Mouse (Mus musculus): ENCODE results near the gene Cuedc1.
A peak's percentile ranks its signal among the peaks of the same experiment; 100 is the strongest.
"Not testable (repeated sequence)": the region's sequence is repeated elsewhere in the genome, so short reads cannot be mapped to it uniquely, and the experiment has no call there.

Gene Cuedc1

DNA sequence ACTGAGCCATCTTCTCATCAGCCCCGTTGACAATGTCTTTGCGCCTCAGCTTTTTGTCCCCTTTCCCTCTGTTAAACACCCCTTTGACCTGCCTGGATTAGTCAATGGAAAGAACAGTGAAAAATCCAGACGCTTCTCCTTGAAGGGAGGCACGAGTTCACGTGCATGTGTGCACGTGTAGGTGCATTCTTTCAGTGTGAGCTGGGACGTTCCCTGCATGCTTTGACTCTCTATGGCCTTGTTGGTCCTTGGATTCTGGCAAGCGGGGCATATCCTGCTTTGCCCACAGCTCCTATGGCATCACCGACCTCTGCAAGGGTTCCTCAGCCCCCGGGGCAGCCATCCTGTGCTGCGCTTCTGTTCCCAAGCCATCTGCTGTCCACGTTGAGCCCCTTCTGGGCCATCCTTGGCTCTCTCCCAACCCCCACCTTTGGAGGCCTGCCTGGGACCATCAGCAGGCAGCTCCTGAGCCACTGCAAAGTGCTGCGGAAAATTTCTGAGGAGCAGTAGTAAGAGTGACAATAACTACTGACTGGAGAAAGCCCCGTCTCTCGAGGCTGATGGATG, 74.1 kb downstream of the Cuedc1 start:
- DNase-seq (ENCODE audit: low read depth), result no peak

DNA sequence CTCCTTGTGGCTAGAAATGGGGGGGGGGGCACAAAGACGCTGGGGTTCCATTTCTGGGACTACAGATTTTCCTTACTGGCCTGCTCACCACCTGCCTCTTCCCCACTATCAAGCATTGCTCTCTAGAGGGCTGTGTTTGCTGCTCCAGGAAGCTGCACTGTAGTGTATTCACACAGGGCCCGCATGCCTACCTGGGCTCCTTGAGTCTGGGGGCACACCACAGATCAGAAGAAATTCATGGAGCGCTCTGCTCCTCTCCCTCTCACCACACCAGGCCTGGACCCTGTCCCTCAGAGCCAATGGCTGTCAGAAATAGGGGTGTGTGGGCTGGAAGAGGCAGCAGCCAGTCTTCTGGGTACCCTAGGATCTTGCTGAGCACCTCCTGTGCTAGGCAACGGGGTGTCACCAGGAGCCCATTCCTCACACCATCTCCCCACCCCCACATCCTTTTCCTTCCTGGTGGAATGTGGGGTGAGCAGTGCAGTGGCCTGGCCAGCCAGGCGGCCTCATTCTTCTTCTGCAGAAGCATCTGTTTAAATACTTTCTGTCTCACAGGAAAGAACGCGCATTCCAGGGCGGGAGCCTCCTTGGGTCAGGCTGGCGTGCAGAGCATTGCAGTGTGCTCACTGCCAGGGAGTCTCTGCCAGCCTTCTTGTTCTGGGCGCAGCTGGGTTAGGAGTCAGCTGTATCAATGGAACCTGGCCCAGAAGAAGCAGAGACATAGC, 74.9 kb downstream of the Cuedc1 start:
- DNase-seq (ENCODE audit: low read depth), result peak; percentile 89

GRCm38 (mm10) chr11:88173386-88174025, 75.6 kb downstream of the Cuedc1 start:
- DNase-seq (ENCODE audit: low read depth), result peak; percentile 76

DNA sequence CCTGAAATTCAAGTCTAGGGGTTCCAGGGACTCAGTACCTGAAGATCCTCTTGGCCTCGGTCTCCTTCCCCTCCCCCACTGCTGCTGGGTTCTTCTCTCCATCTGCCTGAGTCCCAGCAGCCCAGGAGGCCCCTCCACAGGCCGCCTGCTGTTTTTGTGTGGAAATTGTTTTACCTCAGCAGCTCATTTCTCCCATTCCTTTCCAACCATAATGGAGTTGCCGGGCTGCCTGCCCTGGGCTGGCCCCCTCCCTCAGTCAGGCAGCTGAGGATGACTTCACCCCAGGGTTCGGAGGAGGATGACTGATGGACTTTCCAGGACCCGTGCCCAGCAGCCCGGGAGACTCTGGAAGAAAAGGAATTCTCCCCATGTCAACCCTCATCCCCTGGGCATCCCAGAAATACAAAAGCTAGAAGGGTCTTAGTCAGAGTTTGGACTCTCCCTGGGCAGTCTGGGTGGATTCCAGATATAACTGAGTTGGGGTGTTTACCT, 82.7 kb downstream of the Cuedc1 start:
- peak; percentile 96 for DNase-seq (ENCODE audit: low read depth)

- peak; percentile 99 for DNase-seq (ENCODE audit: low read depth)
Measured at GRCm38 (mm10) chr11:88180959-88181619, 83.2 kb downstream of the Cuedc1 start.

GRCm38 (mm10) chr11:88184632-88185180, 86.8 kb downstream of the Cuedc1 start:
- DNase-seq (ENCODE audit: low read depth), result no peak

GRCm38 (mm10) chr11:88186078-88186946, 88.5 kb downstream of the Cuedc1 start:
- DNase-seq (ENCODE audit: low read depth), result no peak

GRCm38 (mm10) chr11:88186947-88187243, 89.0 kb downstream of the Cuedc1 start:
- no peak for DNase-seq (ENCODE audit: low read depth)

DNA sequence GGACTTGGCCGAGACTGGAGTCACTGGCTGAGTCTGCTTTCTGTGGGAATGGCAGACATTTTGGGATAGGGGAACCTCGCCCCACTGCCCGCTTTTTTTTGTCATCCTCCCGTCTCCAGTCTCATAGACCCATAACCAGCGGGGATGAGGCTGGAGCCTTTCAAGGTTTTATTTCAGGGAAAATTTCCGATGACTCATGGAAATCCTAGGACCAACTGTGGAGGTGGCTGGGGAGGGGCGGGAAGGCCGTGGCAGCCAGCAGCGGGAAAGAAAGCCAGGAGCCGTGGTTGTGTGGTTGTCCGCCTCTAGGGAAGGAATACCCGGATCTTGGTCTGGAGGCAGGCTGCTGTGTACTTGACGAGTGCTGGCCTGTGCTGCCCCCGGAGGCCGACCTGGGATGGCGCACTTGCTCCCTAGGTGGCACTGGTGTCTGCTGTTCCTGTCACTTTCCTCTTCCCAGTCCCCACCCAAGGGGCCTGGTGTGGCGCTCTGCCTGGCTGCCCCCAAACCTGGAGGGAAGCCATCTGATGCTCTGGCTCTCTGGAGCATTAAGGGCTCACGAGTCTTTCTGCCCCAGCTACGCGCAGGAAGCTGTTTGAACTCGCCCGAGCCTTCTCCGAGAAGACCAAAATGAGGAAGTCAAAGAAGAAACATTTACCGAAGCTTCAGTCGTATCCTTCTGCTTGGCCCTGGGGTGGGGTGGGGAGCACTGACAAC, 89.7 kb downstream of the Cuedc1 start:
- DNase-seq (ENCODE audit: low read depth), result peak; percentile 92

- no peak for DNase-seq (ENCODE audit: low read depth)
Measured at GRCm38 (mm10) chr11:88188216-88188615, 90.4 kb downstream of the Cuedc1 start.

DNA sequence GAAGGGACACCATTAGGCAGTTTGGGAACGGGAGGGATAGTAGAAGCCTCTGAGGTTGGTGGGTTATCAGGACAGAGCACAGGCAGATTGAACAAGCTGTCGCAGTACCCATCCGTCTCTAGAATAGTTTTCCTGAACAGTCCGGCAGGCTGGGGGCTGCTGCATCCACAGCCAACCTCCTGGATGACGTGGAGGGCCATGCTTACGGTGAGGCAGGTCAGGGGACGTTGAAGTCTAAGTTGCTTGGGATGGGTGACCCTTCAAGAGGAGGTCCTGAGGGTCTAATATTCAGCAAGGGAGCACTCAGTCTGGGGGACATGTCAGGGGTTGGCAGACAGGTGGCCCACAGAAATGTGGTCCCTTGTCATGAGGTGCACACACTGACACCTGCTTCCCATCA, 90.8 kb downstream of the Cuedc1 start:
- DNase-seq (ENCODE audit: low read depth), result no peak

DNA sequence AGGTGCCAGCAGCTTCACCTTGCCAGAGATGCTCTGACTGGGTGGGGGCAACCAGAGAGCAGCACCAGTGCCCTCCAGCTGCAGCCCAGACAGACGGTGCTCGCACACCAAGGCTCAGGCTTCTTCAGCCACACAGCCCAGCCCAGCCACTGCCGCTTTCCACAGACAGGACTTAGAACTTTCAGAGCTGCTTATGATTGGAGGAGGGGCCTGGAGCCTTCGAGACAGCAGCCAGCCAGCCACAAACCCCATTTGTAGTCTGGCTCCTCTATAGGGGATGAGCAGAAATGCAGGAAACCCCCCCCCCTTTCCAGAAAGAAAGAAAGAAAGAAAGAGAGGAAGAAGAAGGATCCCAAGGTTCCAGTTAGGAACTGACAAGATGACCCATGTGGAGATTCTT, 94.7 kb downstream of the Cuedc1 start:
- peak; percentile 59 for DNase-seq (ENCODE audit: low read depth)

GRCm38 (mm10) chr11:88193098-88193823, 95.4 kb downstream of the Cuedc1 start:
- DNase-seq (ENCODE audit: low read depth), result no peak

DNA sequence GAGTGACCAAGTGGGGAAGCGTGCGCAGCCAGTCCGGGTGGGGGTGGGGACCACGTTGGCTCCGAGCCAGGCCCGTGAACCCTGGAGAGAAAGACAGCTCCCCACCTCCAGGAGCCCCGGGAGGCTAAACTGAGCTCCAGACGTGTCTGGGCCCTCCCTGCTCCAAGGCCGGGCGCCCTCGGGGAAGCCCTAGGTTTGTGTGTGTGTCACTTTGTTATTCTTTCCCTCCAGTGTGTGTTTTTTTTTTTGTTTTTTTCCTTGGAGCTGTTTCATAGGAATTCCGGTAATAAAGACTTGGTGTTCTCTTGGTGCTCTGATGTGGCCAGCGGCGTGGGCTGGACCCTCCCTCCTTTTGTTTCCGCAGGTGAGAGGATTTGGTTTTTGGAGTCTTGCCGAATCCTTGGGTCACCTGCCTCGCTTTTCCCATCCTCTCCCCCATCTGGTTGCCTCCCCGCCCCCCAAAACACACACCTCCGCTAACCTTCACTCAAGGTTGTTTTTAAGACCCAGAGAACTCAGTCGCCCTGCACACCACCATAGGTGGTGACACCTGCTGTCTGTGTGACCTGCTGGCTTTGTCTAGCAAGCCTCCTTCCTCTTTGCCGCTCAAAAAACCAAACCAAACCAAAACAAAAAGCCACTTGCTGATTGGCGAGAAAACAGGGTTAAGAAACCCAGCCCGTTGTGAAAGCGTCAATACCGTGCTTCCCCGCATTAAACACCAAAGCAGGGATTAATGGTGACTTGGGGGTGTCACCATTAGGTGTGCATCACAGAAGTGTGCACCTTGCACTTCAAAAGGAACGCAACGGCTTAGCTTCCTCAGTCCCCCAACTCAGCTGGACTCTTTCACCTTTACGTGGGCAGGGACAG, 96.2 kb downstream of the Cuedc1 start:
- DNase-seq (ENCODE audit: low read depth), result no peak

GRCm38 (mm10) chr11:88195699-88196098, 97.8 kb downstream of the Cuedc1 start:
- not testable (repeated sequence) for DNase-seq (ENCODE audit: low read depth)

DNA sequence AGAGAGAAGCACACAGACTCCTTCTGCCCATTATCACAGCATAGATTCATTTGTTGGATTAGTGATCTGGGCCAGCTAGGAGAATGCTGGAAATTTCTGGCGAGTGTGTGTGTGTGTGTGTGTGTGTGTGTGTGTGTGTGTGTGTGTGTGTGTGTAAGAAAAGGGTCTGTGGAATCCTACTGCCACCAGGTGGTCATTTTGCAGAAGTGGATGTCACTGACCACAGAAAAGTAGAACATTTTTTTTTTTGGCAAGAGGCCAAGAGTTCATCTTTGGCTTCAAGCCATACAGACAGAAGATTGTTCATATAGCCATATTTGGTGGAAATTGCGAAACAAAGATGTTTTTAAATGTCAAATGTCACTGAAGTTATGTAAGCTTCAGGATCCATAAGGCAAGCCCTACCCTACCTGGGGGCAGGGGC, 99.3 kb downstream of the Cuedc1 start:
- peak; percentile 86 for DNase-seq (ENCODE audit: low read depth)

DNA sequence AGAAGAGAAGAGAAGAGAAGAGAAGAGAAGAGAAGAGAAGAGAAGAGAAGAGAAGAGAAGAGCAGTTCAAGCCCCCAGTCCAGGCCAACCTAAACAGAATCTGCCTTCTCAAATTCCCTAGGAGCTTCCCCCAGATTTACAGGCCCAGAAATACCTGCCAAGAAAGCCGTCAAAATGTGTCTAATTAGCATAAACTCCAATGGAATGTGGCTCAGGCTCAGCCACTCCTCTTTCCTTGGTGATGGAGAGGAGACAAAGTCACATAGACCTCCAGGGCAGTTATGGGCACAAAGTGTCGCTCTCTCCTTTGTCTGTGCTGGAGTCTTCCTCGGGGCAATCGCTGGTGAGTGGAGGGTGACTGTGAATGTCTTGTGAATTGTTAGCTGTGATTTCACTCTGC, 100.4 kb downstream of the Cuedc1 start:
- no peak for DNase-seq (ENCODE audit: low read depth)

DNA sequence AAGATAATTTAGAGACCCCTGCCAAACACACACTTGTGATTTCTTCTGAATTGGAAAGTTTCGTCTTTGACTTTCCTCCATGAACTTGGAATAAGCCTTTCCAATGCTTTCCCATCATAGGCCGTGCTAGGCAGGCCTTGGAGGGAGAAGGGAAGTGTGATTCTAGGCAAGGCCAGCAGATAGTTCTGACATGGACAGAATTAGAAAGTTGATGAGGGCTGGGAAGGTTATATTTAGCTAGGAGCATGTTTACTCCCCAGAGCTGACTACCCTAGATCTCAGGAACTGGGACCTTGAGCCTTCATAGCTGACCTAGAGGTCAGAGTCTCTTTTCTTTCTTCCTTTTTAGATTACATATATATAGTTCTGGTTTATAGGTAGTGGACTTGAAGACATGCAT, 103.3 kb downstream of the Cuedc1 start:
- no peak for DNase-seq (ENCODE audit: low read depth)

DNA sequence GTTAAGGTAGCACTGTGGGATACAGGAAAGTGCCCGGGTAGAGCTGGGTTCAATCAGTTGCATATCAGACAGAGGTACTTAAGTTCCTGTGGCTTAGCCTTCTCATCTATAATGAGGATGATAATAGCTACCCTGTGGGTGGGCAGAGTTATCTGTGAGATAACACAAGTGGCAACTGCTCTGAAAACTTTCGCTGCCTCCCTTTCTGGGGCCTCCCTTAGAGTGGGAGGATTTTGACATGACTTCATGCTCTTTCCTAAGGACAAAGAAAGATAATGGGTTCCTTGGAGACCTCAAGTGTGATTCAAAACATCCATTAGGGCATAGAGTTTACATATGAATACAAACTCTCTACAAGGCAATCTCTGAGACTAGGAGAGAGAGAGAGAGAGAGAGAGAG, 104.2 kb downstream of the Cuedc1 start:
- no peak for DNase-seq (ENCODE audit: low read depth)
